Mouse (Mus musculus) cerebellum, adult 11 months (tissue): ENCODE data around the gene Tor1b.
A peak's percentile ranks its signal among the peaks of the same experiment; 100 is the strongest.
"Not testable (repeated sequence)": the region's sequence is repeated elsewhere in the genome, so short reads cannot be mapped to it uniquely, and the experiment has no call there.

Experiments
- DNase-seq: peaks from one replicate; pipeline ENCODE4 v3.0.0; 2022

Gene Tor1b

GRCm38 (mm10) chr2:30933032-30933431 lies 19.7 kb upstream of the Tor1b start:
- DNase-seq = no peak

- DNase-seq = peak; percentile 63
Observed at GRCm38 (mm10) chr2:30933917-30934450, 18.8 kb upstream of the Tor1b start.

DNA sequence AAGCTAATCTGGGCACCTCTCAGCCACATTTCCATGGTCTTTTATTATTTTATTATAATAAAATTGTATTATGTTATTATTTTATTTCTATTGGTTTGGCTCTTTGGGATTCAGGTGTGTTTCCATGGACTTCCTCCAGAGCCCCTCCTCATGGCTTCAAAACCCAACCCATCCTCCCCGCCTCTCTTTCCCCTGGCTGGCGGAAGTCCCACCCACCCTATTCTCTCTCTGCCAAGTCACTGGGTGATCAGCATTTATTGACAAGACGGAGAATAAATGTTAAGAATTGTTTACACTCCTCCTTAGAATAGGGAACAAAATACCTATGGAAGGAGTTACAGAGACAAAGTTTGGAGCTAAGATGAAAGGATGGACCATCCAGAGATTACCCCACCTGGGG lies 16.0 kb upstream of the Tor1b start:
- no peak for DNase-seq

GRCm38 (mm10) chr2:30937731-30938130 lies 15.0 kb upstream of the Tor1b start:
- no peak for DNase-seq

- DNase-seq = no peak
Observed at GRCm38 (mm10) chr2:30938574-30938991, 14.2 kb upstream of the Tor1b start.

- DNase-seq = no peak
Observed at GRCm38 (mm10) chr2:30941586-30941985, 11.2 kb upstream of the Tor1b start.

DNA sequence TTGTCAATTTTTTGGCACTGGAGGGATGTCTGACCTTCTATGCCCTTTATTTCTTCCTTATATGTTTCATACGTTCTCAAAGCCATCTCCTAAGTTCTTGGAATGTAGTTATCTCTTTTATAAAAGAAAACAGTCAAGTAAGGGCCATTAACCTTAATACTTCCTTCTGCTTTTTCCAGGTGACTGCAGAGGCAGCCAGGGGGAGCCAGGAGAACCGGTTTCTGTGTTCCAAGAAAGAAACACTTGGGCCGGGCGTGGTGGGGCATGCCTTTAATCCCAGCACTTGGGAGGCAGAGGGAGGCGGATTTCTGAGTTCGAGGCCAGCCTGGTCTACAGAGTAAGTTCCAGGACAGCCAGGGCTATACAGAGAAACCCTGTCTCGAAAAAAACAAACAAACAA lies 10.6 kb upstream of the Tor1b start:
- not testable (repeated sequence) for DNase-seq

- DNase-seq = peak; percentile 43
Observed at GRCm38 (mm10) chr2:30942603-30943011, 10.2 kb upstream of the Tor1b start.

- DNase-seq = no peak
Observed at GRCm38 (mm10) chr2:30952457-30952823, 319 bp upstream of the Tor1b start.

DNA sequence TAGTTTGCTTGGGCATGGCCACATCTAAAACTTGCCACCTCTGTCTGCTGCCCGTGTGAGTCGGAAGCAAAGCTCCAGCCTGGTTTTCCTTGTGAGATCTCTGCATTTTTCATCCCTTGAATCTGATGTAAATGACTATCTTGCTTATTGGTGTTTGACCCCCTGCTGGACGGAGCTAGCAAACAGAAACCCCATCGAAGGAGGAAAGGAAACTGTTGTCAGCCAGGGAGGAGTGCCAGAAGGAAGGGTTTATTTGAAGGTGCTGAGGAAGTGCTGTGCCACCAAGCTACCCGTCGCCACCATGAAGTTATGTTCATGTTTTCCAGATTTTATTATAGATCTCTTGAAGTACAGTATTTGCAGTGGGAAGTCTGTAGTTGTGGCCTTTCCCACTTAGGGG lies 2.0 kb downstream of the Tor1b start:
- no peak for DNase-seq

- no peak for DNase-seq
Observed at GRCm38 (mm10) chr2:30957511-30957910, 4.8 kb downstream of the Tor1b start.

GRCm38 (mm10) chr2:30958726-30959125 lies 6.0 kb downstream of the Tor1b start:
- DNase-seq = no peak

DNA sequence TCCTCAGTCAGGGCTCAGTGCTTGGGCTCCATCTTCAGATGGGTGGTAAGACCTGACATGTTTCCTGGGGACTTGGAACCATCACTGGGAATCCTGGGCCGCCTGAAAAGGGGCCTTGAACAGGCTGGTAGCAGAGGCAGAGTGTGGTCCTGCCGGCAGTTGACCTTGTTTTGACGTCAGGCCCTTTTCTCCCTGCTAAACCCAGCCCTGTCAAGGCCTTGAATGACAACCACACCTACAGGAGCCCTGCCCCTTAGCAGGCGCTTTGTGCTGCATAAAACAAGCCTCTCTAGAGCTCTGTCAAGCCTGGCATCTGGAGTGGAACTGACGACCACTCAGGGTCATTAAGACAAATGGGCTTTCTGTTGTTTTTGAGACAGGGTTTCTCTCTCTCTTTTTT lies 7.1 kb downstream of the Tor1b start:
- DNase-seq = no peak

DNA sequence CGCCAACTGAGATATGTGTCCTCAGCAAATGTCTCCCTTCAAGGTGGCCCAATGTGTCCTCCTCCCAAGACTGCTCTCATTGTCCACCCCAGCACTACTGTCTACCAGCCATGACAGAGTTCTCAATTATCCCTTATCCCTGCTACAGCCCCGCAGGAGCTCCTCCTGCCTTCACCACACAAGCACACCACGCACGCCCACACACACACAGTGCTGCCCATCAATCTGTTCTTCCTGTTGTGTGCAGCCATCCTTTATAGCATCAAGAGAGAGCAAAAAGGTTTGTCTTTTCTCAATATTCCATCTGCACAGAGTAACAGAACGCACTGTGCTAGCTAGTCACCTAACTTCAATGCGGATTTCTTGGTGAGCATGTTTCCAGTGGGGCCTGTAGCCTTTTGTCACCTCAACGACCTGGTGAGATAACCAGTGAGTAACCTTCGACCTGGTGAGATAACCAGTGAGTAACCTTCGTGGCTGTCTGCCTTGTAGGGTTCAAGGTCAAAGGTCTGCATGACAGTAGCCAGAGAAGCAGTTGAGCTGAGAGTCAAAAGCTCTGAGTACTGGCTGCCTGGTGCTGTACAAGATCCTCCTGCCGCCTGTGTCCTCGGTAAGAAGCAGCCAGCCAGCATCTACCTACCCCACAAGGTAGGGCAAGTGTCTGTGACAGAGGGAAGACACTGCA lies 10.0 kb downstream of the Tor1b start:
- DNase-seq = no peak

GRCm38 (mm10) chr2:30965627-30966026 lies 12.9 kb downstream of the Tor1b start:
- no peak for DNase-seq

DNA sequence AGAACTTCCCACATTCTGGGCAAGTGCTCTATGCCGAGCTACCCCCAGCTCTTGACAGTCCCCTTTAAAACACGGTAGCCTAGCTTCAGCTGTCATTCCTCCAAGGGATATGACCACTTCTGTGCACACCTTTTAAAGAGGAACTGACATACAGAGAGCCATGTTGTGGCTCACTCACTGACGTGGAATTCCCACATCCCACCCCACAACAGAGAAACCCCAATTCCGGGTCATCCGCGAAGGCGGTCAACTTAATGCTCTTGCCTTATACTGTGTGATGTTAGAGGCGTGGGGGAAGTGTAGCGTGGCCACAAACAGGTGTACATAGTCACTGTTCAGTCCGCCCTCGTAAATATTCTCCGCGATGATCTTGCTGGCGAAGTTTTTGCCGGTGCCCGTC lies 14.1 kb downstream of the Tor1b start:
- DNase-seq = no peak

- peak; percentile 87 for DNase-seq
Observed at GRCm38 (mm10) chr2:30967352-30968327, 14.9 kb downstream of the Tor1b start, which contains the start of gene Tor1a. Gene Tor1a, minus strand, starts transcription at chr2:30967933.

DNA sequence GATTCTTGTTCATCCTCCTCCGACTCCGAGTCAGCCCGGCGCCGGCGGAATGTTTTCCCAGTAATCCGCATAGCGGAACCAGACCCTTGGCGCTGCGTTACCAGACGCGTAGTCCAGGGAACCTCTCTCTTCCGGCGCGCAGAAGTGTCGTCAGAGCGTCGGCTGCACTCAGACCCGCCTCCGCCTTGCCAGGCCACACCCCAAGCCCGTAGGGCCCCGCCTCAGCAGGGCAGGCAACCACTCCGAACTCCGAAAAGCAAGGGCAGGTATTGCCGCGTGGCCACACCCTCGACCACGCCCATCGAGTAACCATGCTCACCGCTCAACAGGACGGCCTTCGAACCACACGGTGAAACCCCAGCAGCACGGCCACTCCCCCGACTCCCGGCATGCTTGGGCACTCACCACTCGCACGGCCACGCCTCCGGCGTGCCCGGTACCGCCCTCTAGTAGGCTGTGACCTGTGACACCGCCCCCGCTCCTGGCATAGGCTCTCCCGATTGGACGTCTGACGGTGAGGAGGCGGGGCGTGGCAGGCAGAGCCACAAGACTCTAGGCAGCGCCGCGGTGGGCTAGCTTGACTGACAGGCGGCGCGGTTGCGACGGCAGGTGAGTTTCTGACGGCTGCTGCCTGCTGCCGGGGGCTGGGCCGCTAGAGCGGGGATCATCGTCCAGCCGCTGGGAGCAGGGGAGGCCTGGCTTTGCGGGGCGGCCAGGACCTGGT lies 29.2 kb downstream of the Tor1b start, which contains the start of the genes BC005624 and Usp20:
Gene BC005624 (minus strand): TSS at position 412 of the 724 bp plus-strand sequence.
Gene Usp20 (plus strand): TSS at position 490 of the 724 bp plus-strand sequence.
- DNase-seq = peak; percentile 99

DNA sequence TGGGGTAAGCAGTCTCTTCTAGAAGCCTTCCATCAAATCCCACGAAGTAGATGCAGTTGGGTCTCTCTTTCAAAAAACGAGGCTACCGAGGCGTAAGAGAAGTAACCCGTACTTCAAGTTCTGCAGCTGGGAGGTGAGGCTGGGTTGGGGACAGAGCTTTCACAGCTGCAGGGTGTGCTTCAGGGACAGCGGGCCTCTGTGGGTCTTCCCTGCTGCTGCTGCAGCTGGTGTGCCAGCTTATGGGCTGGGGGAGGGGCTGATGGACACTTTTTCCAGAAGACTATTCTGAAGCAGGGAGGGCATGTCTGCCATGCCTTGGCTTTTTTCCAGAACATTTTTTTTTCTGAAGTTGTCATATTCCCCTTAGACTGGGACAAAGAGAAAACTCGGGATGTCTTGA lies 30.3 kb downstream of the Tor1b start:
- peak; percentile 35 for DNase-seq

DNA sequence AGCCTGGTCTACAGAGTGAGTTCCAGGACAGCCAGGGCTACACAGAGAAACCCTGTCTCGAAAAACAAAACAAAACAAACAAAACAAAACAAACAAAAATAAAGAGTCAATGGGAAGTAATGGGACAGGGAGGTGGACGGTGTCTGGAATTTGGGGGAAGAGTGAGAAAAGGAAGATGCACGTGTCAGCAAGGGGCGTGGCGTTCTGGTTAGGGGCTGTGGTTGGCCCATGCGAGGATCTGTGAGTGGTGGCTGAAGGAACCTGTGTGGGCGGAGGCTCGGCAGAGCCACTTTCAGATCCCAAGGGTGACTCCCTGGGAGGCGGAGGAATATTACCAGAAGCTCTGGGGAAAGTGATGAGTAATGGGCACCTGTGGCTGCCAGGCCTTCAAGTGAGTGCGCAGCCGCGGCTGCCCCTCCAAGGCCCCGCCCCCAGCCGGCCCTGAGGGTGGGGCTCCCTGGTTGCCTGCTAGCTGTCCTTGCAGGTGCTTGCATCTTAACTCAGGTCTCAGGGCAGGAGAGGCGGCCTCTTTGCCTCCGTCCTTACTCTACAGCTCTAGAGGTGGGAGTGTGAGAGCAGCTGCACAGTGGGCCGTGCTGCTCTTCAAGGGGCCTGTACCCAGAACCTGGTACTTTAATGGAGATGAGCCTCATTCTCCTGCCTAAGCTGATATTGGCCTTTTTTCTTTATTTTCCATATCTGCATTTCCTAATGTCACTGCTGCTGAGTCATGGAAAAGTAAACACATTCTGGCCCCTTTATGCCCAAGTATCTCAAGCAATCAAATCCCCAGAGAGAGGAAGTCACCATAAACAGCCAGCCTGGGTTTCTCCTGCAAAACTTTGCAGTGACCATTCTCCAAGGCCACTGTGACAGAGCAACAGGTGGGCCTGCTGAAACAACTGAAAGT lies 32.6 kb downstream of the Tor1b start:
- DNase-seq = peak; percentile 34

GRCm38 (mm10) chr2:30990221-30990620 lies 37.5 kb downstream of the Tor1b start:
- DNase-seq = no peak

DNA sequence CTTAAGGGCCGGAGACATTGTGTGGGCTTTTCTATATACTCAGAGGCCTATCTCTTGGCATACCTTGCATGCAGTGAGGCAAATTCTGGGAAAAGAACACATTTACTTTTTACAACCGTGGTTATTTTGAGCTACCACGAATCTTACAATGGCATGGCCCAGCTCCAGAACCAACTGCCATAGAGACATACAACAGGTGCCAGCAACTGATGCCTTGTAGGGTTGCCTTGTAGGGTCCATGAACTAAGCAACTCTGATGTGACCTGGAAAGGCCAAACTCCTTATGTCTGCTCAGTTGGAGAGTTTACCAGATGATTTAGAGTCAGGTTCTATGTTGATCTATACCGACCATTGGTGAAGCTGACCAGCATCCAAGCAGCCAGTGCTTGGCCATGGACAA lies 42.1 kb downstream of the Tor1b start:
- DNase-seq = no peak
